Mouse (Mus musculus): Measurements from ENCODE around the gene Emilin1. TPM values are rescaled to one million over a fixed set of nuclear protein-coding genes. Genes with fewer than 3 reads are reported as not detected.
A peak's percentile ranks its signal among the peaks of the same experiment; 100 is the strongest.

Emilin1 gene
- polyA plus RNA-seq, 1 experiment from 2014 or later, result 42.7 TPM

DNA sequence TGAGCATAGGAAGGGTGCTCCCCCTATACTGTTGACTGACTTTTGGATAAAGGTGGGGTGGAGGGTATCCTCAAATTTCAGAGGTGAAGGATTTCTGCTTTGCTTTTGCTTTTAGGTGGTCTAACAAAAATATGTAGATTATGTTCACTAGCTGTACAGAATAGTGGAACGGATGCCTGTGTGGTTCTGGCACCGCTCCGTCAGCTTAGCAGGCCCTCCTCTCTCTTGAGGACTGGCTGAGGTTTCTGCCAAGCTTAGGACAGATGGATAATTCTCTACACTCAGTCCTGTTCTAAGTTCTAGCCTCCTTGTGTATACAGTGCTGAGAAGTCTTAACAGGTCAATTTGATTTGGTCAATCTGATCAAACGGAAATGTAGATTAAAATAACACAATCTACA, 37.2 kb downstream of the Emilin1 start:
- ATAC-seq (ENCODE audit: low read depth), result peak; percentile 5; the same call in 1 of the 2 replicates
- 69% methylated on average over 4 of the region's 4 CpGs for WGBS (ENCODE audit: insufficient replicate concordance)
- peaks cover 23% of the 10 kb centered on the region for H3K4me1 ChIP-seq (replicated peaks)
- peaks cover 14% of the 10 kb centered on the region; the same call in 1 of the 2 replicates for H3K27me3 ChIP-seq
- H3K9ac ChIP-seq, result peak overlapping the region; percentile 79
- peak overlapping the region; percentile 68 for H3K27ac ChIP-seq
- peak overlapping the region; percentile 88 for H3K4me2 ChIP-seq
- peaks cover 31% of the 10 kb centered on the region for H3K36me3 ChIP-seq
- H3K9me3 ChIP-seq (replicated peaks), result no peaks in the 10 kb centered on the region
- no peak for DNase-seq
- peak overlapping the region; percentile 76 for H3K4me3 ChIP-seq (replicated peaks)

DNA sequence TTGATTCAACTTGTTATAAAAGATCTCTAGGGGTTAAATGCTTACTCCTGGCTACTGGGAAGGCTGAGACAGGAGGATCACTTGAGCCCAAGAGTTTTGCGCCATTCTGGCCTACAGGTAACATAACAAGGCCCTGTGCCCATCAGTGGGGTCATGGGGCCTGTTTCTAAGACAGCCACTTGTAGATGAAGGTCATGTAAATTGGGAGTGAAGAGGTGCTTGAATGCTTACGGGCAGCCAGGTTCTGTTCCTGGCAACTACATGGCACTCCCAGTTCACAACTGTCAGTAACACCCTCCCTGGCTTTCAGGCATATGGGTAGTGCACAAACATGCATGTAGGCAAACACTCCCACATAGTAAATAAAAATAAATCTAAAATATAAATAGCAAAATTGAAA, 37.7 kb downstream of the Emilin1 start:
- WGBS (ENCODE audit: insufficient replicate concordance), result 80% methylated on average over 2 of the region's 2 CpGs

GRCm38 (mm10) chr5:30951706-30952105, 38.5 kb downstream of the Emilin1 start:
- Histone ChIP-seq H3K27me3 (peaks cover 5% of the 10 kb centered on the region; the same call in 1 of the 2 replicates), H3K4me2 (no peak overlapping the region), H3K9ac (no peak overlapping the region), H3K4me1 (replicated peaks) (peaks cover 23% of the 10 kb centered on the region), H3K27ac (no peak overlapping the region), H3K4me3 (replicated peaks) (no peak overlapping the region), H3K36me3 (peaks cover 38% of the 10 kb centered on the region), H3K9me3 (replicated peaks) (no peaks in the 10 kb centered on the region)
- WGBS (ENCODE audit: insufficient replicate concordance), result 77% methylated on average over 6 of the region's 6 CpGs
- DNase-seq, result no peak
- ATAC-seq (ENCODE audit: low read depth), result no peak

More for the DNA sequence above, 37.7 kb downstream of the Emilin1 start:
- H3K36me3 ChIP-seq, result peaks cover 36% of the 10 kb centered on the region
- peak overlapping the region; percentile 88 for H3K4me2 ChIP-seq
- H3K4me3 ChIP-seq (replicated peaks), result peak overlapping the region; percentile 76
- ATAC-seq (ENCODE audit: low read depth) (no peak), DNase-seq (no peak)
- 0 out of 2 replicates have a peak overlapping the region, but pooled peaks have one; percentile 79 for H3K9ac ChIP-seq
- peaks cover 23% of the 10 kb centered on the region for H3K4me1 ChIP-seq (replicated peaks)
- H3K27ac ChIP-seq, result no peak overlapping the region
- no peaks in the 10 kb centered on the region for H3K9me3 ChIP-seq (replicated peaks)
- peaks cover 9% of the 10 kb centered on the region; the same call in 1 of the 2 replicates for H3K27me3 ChIP-seq

- Histone ChIP-seq H3K36me3 (peaks cover 43% of the 10 kb centered on the region), H3K4me1 (replicated peaks) (peaks cover 26% of the 10 kb centered on the region), H3K4me3 (replicated peaks) (no peak overlapping the region), H3K4me2 (no peak overlapping the region), H3K9ac (no peak overlapping the region), H3K27ac (no peak overlapping the region), H3K27me3 (no peaks in the 10 kb centered on the region), H3K9me3 (replicated peaks) (no peaks in the 10 kb centered on the region)
- ATAC-seq (ENCODE audit: low read depth) (no peak), DNase-seq (no peak)
- WGBS (ENCODE audit: insufficient replicate concordance), result 68% methylated on average over 5 of the region's 5 CpGs
Observed at GRCm38 (mm10) chr5:30952551-30952950, 39.3 kb downstream of the Emilin1 start.

GRCm38 (mm10) chr5:30954065-30954464, 40.9 kb downstream of the Emilin1 start:
- H3K4me1 ChIP-seq (replicated peaks), result peaks cover 35% of the 10 kb centered on the region
- no peak for ATAC-seq (ENCODE audit: low read depth)
- 88% methylated on average over 6 of the region's 6 CpGs for WGBS (ENCODE audit: insufficient replicate concordance)

DNA sequence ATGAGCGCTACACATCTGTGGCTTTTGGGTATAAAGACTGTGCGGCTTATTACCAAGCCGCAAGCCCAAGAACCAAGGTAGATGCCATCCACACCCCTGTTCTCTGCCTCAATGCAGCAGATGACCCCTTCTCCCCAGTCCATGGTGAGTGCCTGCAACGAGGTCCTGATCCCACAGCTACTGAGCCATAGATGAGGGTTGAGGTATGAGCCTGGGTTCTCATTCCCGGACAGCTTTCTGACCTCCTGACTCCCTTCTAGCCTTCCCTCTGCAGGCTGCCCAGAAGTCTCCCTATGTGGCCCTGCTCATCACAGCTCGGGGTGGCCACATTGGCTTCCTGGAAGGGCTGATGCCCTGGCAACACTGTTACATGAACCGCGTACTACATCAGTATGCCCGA, 41.4 kb downstream of the Emilin1 start:
- H3K27me3 ChIP-seq, result no peaks in the 10 kb centered on the region
- H3K9me3 ChIP-seq (replicated peaks), result no peaks in the 10 kb centered on the region
- ATAC-seq (ENCODE audit: low read depth), result no peak
- peaks cover 57% of the 10 kb centered on the region for H3K36me3 ChIP-seq
- H3K4me1 ChIP-seq (replicated peaks), result peaks cover 35% of the 10 kb centered on the region
- H3K9ac ChIP-seq, result no peak overlapping the region
- H3K27ac ChIP-seq, result no peak overlapping the region
- no peak for DNase-seq
- WGBS (ENCODE audit: insufficient replicate concordance), result 82% methylated on average over 9 of the region's 9 CpGs
- H3K4me2 ChIP-seq, result no peak overlapping the region
- H3K4me3 ChIP-seq (replicated peaks), result no peak overlapping the region

More at GRCm38 (mm10) chr5:30954065-30954464, 40.9 kb downstream of the Emilin1 start:
- Histone ChIP-seq H3K4me2 (no peak overlapping the region), H3K9me3 (replicated peaks) (no peaks in the 10 kb centered on the region), H3K27ac (no peak overlapping the region), H3K27me3 (no peaks in the 10 kb centered on the region), H3K9ac (no peak overlapping the region), H3K36me3 (peaks cover 57% of the 10 kb centered on the region), H3K4me3 (replicated peaks) (no peak overlapping the region)
- no peak for DNase-seq

DNA sequence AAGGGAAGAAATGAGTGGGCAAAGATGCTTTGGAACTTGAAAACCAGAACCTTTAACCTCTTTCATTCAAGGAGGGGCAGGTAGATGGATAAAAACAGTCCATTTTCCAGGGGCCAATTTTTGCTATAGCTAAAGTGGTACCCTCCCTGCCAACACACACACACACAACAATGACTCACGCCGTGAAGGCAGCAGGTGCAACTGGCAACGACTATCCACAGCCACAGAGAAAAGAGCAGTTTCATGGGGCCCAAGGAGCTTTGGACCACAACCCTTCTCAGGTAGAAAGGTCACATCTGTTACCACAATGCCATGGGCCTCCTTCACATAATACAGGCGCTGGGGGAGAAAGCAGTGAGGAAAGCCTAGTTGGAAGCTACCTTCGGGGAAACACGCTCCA, 42.5 kb downstream of the Emilin1 start:
- no peak for DNase-seq
- Histone ChIP-seq H3K4me2 (no peak overlapping the region), H3K9ac (no peak overlapping the region), H3K36me3 (peaks cover 57% of the 10 kb centered on the region), H3K9me3 (replicated peaks) (no peaks in the 10 kb centered on the region), H3K4me3 (replicated peaks) (no peak overlapping the region), H3K27me3 (no peaks in the 10 kb centered on the region), H3K27ac (no peak overlapping the region), H3K4me1 (replicated peaks) (peaks cover 30% of the 10 kb centered on the region)
- no peak for ATAC-seq (ENCODE audit: low read depth)
- WGBS (ENCODE audit: insufficient replicate concordance), result 88% methylated on average over 6 of the region's 6 CpGs

DNA sequence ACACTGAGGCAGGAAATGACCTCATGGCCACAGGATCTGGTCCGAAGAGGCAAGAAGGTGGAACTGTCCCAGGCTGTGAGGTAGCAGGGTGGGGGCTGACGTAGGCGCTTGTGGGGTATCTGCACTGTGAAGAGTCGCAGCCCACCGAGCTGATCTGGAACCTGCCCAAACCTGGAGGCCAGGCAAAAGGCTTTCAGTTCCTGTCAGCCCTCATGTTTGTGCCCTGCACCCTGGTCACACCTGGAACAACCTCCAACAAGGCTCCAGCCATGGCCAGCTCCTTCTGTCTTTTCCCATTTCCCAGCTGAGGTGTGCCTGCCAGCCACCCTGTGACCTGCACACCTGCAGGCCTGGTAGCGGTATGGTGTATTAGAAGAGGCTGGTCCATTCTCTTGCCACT, 44.7 kb downstream of the Emilin1 start:
- Histone ChIP-seq H3K9ac (peak overlapping the region; percentile 26; the same call in 1 of the 2 replicates), H3K36me3 (peaks cover 51% of the 10 kb centered on the region), H3K4me3 (replicated peaks) (peak overlapping the region; percentile 86; the same call in 1 of the 2 replicates), H3K4me2 (peak overlapping the region; percentile 91), H3K27ac (no peak overlapping the region), H3K9me3 (replicated peaks) (no peaks in the 10 kb centered on the region), H3K27me3 (no peaks in the 10 kb centered on the region), H3K4me1 (replicated peaks) (peaks cover 38% of the 10 kb centered on the region)
- DNase-seq (no peak), ATAC-seq (ENCODE audit: low read depth) (no peak)
- 84% methylated on average over 6 of the region's 6 CpGs for WGBS (ENCODE audit: insufficient replicate concordance)

- H3K4me3 ChIP-seq (replicated peaks), result peak overlapping the region; percentile 86
- peak overlapping the region; percentile 91 for H3K4me2 ChIP-seq
- DNase-seq (no peak), ATAC-seq (ENCODE audit: low read depth) (no peak)
- peak overlapping the region; percentile 80 for H3K27ac ChIP-seq
- H3K4me1 ChIP-seq (replicated peaks), result peaks cover 38% of the 10 kb centered on the region
- no peaks in the 10 kb centered on the region for H3K9me3 ChIP-seq (replicated peaks)
- H3K27me3 ChIP-seq, result no peaks in the 10 kb centered on the region
- WGBS (ENCODE audit: insufficient replicate concordance), result 30% methylated on average over 19 of the region's 19 CpGs
- H3K36me3 ChIP-seq, result peaks cover 37% of the 10 kb centered on the region
- H3K9ac ChIP-seq, result peak overlapping the region; percentile 94
Observed at GRCm38 (mm10) chr5:30959198-30959854, 46.1 kb downstream of the Emilin1 start.

DNA sequence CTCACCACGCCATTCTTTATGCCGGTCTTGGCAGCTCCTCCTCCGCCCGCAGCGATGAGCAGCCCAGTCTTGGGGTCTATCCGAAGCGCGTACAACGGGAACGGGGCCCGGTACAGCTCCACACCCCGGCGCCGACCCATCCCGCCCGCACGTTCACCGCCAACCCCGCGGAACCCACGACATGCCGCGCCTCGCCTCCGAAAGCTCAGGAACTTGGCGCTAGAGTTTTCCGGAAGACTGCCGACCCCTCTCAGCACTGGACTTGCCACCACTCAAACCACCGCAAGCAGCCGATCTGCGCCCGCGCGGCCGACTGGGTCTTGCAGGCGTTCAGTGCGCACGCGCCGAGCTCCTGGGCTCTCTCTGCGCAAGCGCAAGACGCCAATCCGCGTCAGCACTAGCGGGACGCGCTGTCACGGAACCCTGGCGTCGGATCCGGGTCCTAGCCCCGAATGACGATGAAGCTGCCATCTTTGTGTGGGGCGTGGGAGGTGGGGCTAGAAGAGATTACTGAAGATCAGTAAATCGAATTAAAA, 46.8 kb downstream of the Emilin1 start, which contains the start of gene Preb:
TSS of gene Preb (minus strand) at position 396 of the 536 bp plus-strand sequence.
- Histone ChIP-seq H3K4me1 (replicated peaks) (peaks cover 38% of the 10 kb centered on the region), H3K9me3 (replicated peaks) (no peaks in the 10 kb centered on the region), H3K4me2 (peak within 1 kb of the TSS; percentile 91), H3K9ac (peak within 1 kb of the TSS; percentile 94), H3K27ac (peak within 1 kb of the TSS; percentile 80), H3K36me3 (peaks cover 30% of the 10 kb centered on the region), H3K27me3 (no peaks in the 10 kb centered on the region), H3K4me3 (replicated peaks) (peak within 1 kb of the TSS; percentile 86)
- DNase-seq (peak; percentile 96), ATAC-seq (ENCODE audit: low read depth) (peak; percentile 94)
- under 1% methylated on average over 56 of the region's 56 CpGs for WGBS (ENCODE audit: insufficient replicate concordance)

DNA sequence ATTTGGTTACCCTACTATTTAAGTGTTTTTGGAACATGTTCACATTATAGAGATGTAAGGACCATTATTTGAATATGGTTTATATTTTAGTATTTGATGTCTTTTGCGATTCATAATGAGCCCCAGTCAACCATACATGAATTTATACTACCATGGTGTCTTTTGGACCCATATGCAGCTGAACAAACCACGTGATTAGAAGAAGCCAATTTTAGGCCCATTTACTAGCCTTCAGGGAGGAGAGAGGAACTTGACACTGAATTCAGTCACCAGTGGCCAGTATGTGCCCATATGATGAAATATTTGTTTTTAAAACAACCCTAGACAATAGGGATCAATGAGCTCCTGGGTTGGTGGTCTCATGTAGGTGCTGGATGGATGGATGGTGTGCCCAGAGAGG, 47.6 kb downstream of the Emilin1 start:
- Histone ChIP-seq H3K4me1 (replicated peaks) (peaks cover 40% of the 10 kb centered on the region), H3K36me3 (peaks cover 22% of the 10 kb centered on the region), H3K27me3 (no peaks in the 10 kb centered on the region), H3K9me3 (replicated peaks) (no peaks in the 10 kb centered on the region), H3K27ac (peak overlapping the region; percentile 9; the same call in 1 of the 2 replicates), H3K4me3 (replicated peaks) (peak overlapping the region; percentile 86), H3K4me2 (peak overlapping the region; percentile 91), H3K9ac (peak overlapping the region; percentile 94; the same call in 1 of the 2 replicates)
- ATAC-seq (ENCODE audit: low read depth) (no peak), DNase-seq (no peak)
- WGBS (ENCODE audit: insufficient replicate concordance), result 79% methylated on average over 2 of the region's 2 CpGs

Measured in liver, embryonic 13.5 days (tissue).